Mouse (Mus musculus) stomach, embryonic 14.5 days (tissue): ENCODE results near the gene Pwwp2a. TPM values are rescaled to one million over a fixed set of nuclear protein-coding genes. Genes with fewer than 3 reads are reported as not detected.

Experiments used
- ATAC-seq: fragments of 200-750 bp; cut with Nextera tagmentation; 2 replicates; pipeline ENCODE4 v1.8.0; 2017; ENCODE audit warnings: low read depth, moderate TSS enrichment; ENCODE audit not compliant: insufficient number of reproducible peaks, insufficient read depth, low FRiP score
- H3K27ac ChIP-seq: fragments of 300-500 bp; sonication (generic); 2 replicates; pipeline ENCODE4 v1.5.1; 2014; ENCODE audit warnings: mild to moderate bottlenecking, low read length, moderate library complexity, mixed read lengths
- H3K27me3 ChIP-seq: fragments of 300-500 bp; sonication (generic); 2 replicates; pipeline ENCODE4 v1.6.1; 2014; ENCODE audit warnings: low read length, control low read depth, mixed read lengths; ENCODE audit not compliant: control insufficient read depth, insufficient read depth
- H3K36me3 ChIP-seq: fragments of 300-500 bp; sonication (generic); 2 replicates; pipeline ENCODE4 v1.6.1; 2014; ENCODE audit warnings: mild to moderate bottlenecking, control low read depth, low read length, moderate library complexity, mixed read lengths; ENCODE audit not compliant: control insufficient read depth, insufficient read depth
- H3K4me1 ChIP-seq: fragments of 300-500 bp; sonication (generic); 2 replicates; pipeline ENCODE4 v1.6.1; 2014; ENCODE audit warnings: low read length, control low read depth, mixed read lengths; ENCODE audit not compliant: control insufficient read depth, insufficient read depth
- H3K4me2 ChIP-seq: fragments of 300-500 bp; sonication (generic); replicated peaks from 2 replicates; pipeline ENCODE4 v1.6.1; 2014; ENCODE audit warnings: low read depth, low read length, control low read depth
- H3K4me3 ChIP-seq: fragments of 300-500 bp; sonication (generic); 2 replicates; pipeline ENCODE4 v1.5.1; 2014; ENCODE audit warnings: low read depth, low read length, control low read depth
- H3K9ac ChIP-seq: fragments of 300-500 bp; sonication (generic); replicated peaks from 2 replicates; pipeline ENCODE4 v1.6.1; 2014; ENCODE audit warnings: low read depth, mild to moderate bottlenecking, control low read depth, low read length, moderate library complexity, mixed read lengths
- H3K9me3 ChIP-seq: fragments of 300-500 bp; sonication (generic); 2 replicates; pipeline ENCODE4 v1.6.1; 2016; ENCODE audit warnings: low read depth, low read length, control low read depth; ENCODE audit not compliant: control insufficient read depth
- WGBS: fragments of 180-500 bp; shearing (Covaris S2); extraction: QIAGEN DNeasy Blood & Tissue Kit; methylation state at CpG from one replicate; pipeline ENCODE4 v1.1.7; 2014; 5-methylcytosine and 5-hydroxymethylcytosine counted together
- polyA plus RNA-seq: library from polyadenylated mRNA; unstranded; fragments of >200 nt; fragmentation: Nextera tagmentation; extraction: Ambion mirVana; gene quantifications from 2 replicates; pipeline ENCODE4 v1.2.1, GENCODE M21; 2014

The Pwwp2a gene
- polyA plus RNA-seq = 39.5 and 40.0 TPM in 2 replicates

- peak; percentile 99 for ATAC-seq
- Histone ChIP-seq H3K9ac (peak within 1 kb of the TSS; percentile 97), H3K36me3 (peaks cover 10% of the 10 kb centered on the region; the same call in 1 of the 2 replicates), H3K9me3 (no peaks in the 10 kb centered on the region), H3K27me3 (no peaks in the 10 kb centered on the region), H3K4me2 (peak within 1 kb of the TSS; percentile 72), H3K4me1 (peaks cover 7% of the 10 kb centered on the region), H3K4me3 (peak within 1 kb of the TSS; percentile 86), H3K27ac (peak within 1 kb of the TSS; percentile 91)
- under 1% methylated on average over 27 of the region's 87 CpGs for WGBS
These were observed at the start of gene Pwwp2a for GRCm38 (mm10) chr11:43681472-43682414. Gene Pwwp2a (plus strand): TSS chr11:43681998.

- no peak overlapping the region for H3K4me2 ChIP-seq
- H3K4me3 ChIP-seq = no peak overlapping the region
- H3K4me1 ChIP-seq = peaks cover 16% of the 10 kb centered on the region
- no peaks in the 10 kb centered on the region for H3K27me3 ChIP-seq
- no peak for ATAC-seq
- no peak overlapping the region for H3K27ac ChIP-seq
- 34% methylated on average over 4 of the region's 4 CpGs for WGBS
- no peaks in the 10 kb centered on the region for H3K36me3 ChIP-seq
- no peaks in the 10 kb centered on the region for H3K9me3 ChIP-seq
- H3K9ac ChIP-seq = no peak overlapping the region
These were observed 49.2 kb upstream of the Pwwp2a start for GRCm38 (mm10) chr11:43632566-43632965.

- H3K4me2 ChIP-seq = no peak overlapping the region
- no peaks in the 10 kb centered on the region for H3K27me3 ChIP-seq
- peaks cover 16% of the 10 kb centered on the region for H3K4me1 ChIP-seq
- no peak overlapping the region; the same call in 1 of the 2 replicates for H3K27ac ChIP-seq
- H3K9me3 ChIP-seq = no peaks in the 10 kb centered on the region
- H3K36me3 ChIP-seq = no peaks in the 10 kb centered on the region
- 67% methylated on average over 6 of the region's 6 CpGs for WGBS
- H3K4me3 ChIP-seq = no peak overlapping the region
- H3K9ac ChIP-seq = no peak overlapping the region
- ATAC-seq = no peak; the same call in 1 of the 2 replicates
These were observed 48.6 kb upstream of the Pwwp2a start for GRCm38 (mm10) chr11:43633165-43633564.

- WGBS = 14% methylated on average over 19 of the region's 19 CpGs
- Histone ChIP-seq H3K9me3 (no peaks in the 10 kb centered on the region), H3K9ac (no peak overlapping the region), H3K27me3 (no peaks in the 10 kb centered on the region), H3K4me2 (peak overlapping the region; percentile 25), H3K36me3 (no peaks in the 10 kb centered on the region), H3K27ac (peak overlapping the region; percentile 63), H3K4me1 (peaks cover 16% of the 10 kb centered on the region), H3K4me3 (no peak overlapping the region)
- peak; percentile 83 for ATAC-seq
These were observed 48.0 kb upstream of the Pwwp2a start for GRCm38 (mm10) chr11:43633658-43634401.

GRCm38 (mm10) chr11:43636761-43637160 is 45.0 kb upstream of the Pwwp2a start:
- WGBS = 69% methylated on average over 4 of the region's 4 CpGs
- Histone ChIP-seq H3K4me2 (no peak overlapping the region), H3K9me3 (no peaks in the 10 kb centered on the region), H3K27ac (no peak overlapping the region), H3K4me3 (no peak overlapping the region), H3K27me3 (no peaks in the 10 kb centered on the region), H3K36me3 (no peaks in the 10 kb centered on the region), H3K9ac (no peak overlapping the region), H3K4me1 (peaks cover 16% of the 10 kb centered on the region)
- ATAC-seq = no peak

GRCm38 (mm10) chr11:43638486-43638885 is 43.3 kb upstream of the Pwwp2a start:
- no peak for ATAC-seq
- Histone ChIP-seq H3K27ac (no peak overlapping the region), H3K4me1 (peaks cover 14% of the 10 kb centered on the region), H3K4me3 (no peak overlapping the region), H3K9ac (no peak overlapping the region), H3K9me3 (no peaks in the 10 kb centered on the region), H3K4me2 (no peak overlapping the region), H3K36me3 (no peaks in the 10 kb centered on the region), H3K27me3 (no peaks in the 10 kb centered on the region)
- 93% methylated on average over 3 of the region's 3 CpGs for WGBS

- 34% methylated on average over 2 of the region's 2 CpGs for WGBS
- Histone ChIP-seq H3K4me1 (peaks cover 8% of the 10 kb centered on the region; the same call in 1 of the 2 replicates), H3K9ac (no peak overlapping the region), H3K9me3 (no peaks in the 10 kb centered on the region), H3K27me3 (no peaks in the 10 kb centered on the region), H3K4me2 (no peak overlapping the region), H3K27ac (peak overlapping the region; percentile 18; the same call in 1 of the 2 replicates), H3K4me3 (no peak overlapping the region), H3K36me3 (no peaks in the 10 kb centered on the region)
- peak; percentile 78 for ATAC-seq
These were observed 38.6 kb upstream of the Pwwp2a start for GRCm38 (mm10) chr11:43643180-43643591.

GRCm38 (mm10) chr11:43645286-43645685 is 36.5 kb upstream of the Pwwp2a start:
- Histone ChIP-seq H3K4me3 (no peak overlapping the region), H3K27me3 (no peaks in the 10 kb centered on the region), H3K4me2 (no peak overlapping the region), H3K4me1 (peaks cover 8% of the 10 kb centered on the region; the same call in 1 of the 2 replicates), H3K9me3 (no peaks in the 10 kb centered on the region), H3K27ac (no peak overlapping the region), H3K36me3 (no peaks in the 10 kb centered on the region), H3K9ac (no peak overlapping the region)
- WGBS = 93% methylated on average over 3 of the region's 3 CpGs
- no peak for ATAC-seq
